Mouse (Mus musculus): ENCODE results near the gene Sh3rf3.
"Not testable (repeated sequence)": the region's sequence is repeated elsewhere in the genome, so short reads cannot be mapped to it uniquely, and the experiment has no call there.

- TF ChIP-seq CTCF, EP300 (IDR thresholded peaks at IDR 0.05; ENCODE audit: low read depth): not testable (repeated sequence)
These were observed 289.9 kb downstream of the Sh3rf3 start for GRCm38 (mm10) chr10:59103076-59103475.
